ENCODE assay signal across 22 mouse cellular contexts in genomic region chr3:86017484-86017883, GRCm38 (mm10). TPM values are rescaled to one million over a fixed set of nuclear protein-coding genes. Genes with fewer than 3 reads are reported as not detected.
DNase-seq lines count a peak whose midpoint lies in the region; ATAC-seq lines count a peak whose summit lies in the region.
"Had no signal": no experiment of that assay in that cellular context is flagged by ENCODE, and none has a peak within 500 bp of the region (broad histone marks: within the 10 kb centered on the region; RNA-seq: fewer than 3 reads in every experiment).

No protein-coding gene starts in this region.

- H3K4me1 ChIP-seq in forebrain, embryonic 15.5 days = no peaks in the 10 kb centered on the region
- H3K4me1 ChIP-seq: kidney, embryonic 15.5 days; limb, embryonic 15.5 days; neural tube, embryonic 13.5 days had no signal

- 52% methylated on average over 8 of the region's 8 CpGs for WGBS in forebrain, embryonic 15.5 days

- no peak overlapping the region for H3K4me2 ChIP-seq in forebrain, embryonic 15.5 days (replicated peaks)
- H3K4me2 ChIP-seq: kidney, embryonic 15.5 days; limb, embryonic 15.5 days; neural tube, embryonic 13.5 days had no signal

- peak; percentile 89 for ATAC-seq in forebrain, embryonic 15.5 days (replicated peaks)
- ATAC-seq: midbrain, embryonic 16.5 days had no signal

- no peaks in the 10 kb centered on the region for H3K36me3 ChIP-seq in forebrain, embryonic 15.5 days
- H3K36me3 ChIP-seq: G1E; kidney, embryonic 15.5 days; limb, embryonic 15.5 days; neural tube, embryonic 13.5 days had no signal

- no peak overlapping the region for H3K4me3 ChIP-seq in forebrain, embryonic 15.5 days
- H3K4me3 ChIP-seq: gastrocnemius, adult 2 months; kidney, embryonic 15.5 days; limb, embryonic 15.5 days; neural tube, embryonic 13.5 days had no signal

- no peaks in the 10 kb centered on the region for H3K9me3 ChIP-seq in forebrain, embryonic 15.5 days
- H3K9me3 ChIP-seq: G1E; kidney, embryonic 15.5 days; limb, embryonic 15.5 days; neural tube, embryonic 13.5 days had no signal

- H3K9ac ChIP-seq in forebrain, embryonic 15.5 days (replicated peaks) = no peak overlapping the region
- H3K9ac ChIP-seq: kidney, embryonic 15.5 days; limb, embryonic 15.5 days; neural tube, embryonic 13.5 days had no signal

- DNase-seq in frontal cortex, postnatal 36 days (ENCODE audit: low spot score in 2 of 2) = peak; percentile 28 to 48
- no peak for DNase-seq in frontal cortex, postnatal 14 days (ENCODE audit: low spot score in 2 of 2)
- DNase-seq in layer of hippocampus, adult 11-12 months (ENCODE audit: low spot score) = peak; percentile 31
- DNase-seq in layer of hippocampus, postnatal 25 days (ENCODE audit: extremely low spot score in 1 of 2, low spot score in 1 of 2) = no peak
- DNase-seq in right cerebral cortex, postnatal 10 days (ENCODE audit: low spot score in 2 of 2) = peak; percentile 44 to 64
- no peak for DNase-seq in adrenal gland, adult 2 months
- DNase-seq: adrenal gland, postnatal 36 days; cerebellum, adult 11 months; gastrocnemius, adult 2 months; heart, postnatal 14 days; lung, adult 2 months; thymus, adult 2 months had no signal

- H3K27me3 ChIP-seq in forebrain, embryonic 15.5 days = no peaks in the 10 kb centered on the region
- H3K27me3 ChIP-seq: kidney, embryonic 15.5 days; limb, embryonic 15.5 days; neural tube, embryonic 13.5 days had no signal

- H3K27ac ChIP-seq in forebrain, embryonic 15.5 days (replicated peaks) = no peak overlapping the region
- H3K27ac ChIP-seq: gastrocnemius, adult 2 months; kidney, embryonic 15.5 days; limb, embryonic 15.5 days; neural tube, embryonic 13.5 days had no signal

RNA-seq across cellular contexts. Expression of gene Prss48, which starts 15.2 kb away (rescaled TPM):
- total RNA-seq in layer of hippocampus, postnatal 25 days (2021) = not detected
- not detected in 2 replicates for polyA plus RNA-seq in forebrain, embryonic 15.5 days (2015; fragmentation: Nextera tagmentation; extraction: Ambion mirVana)
- total RNA-seq in adrenal gland, adult 2 months (2021) = not detected
- not detected in 2 replicates for polyA plus RNA-seq in adrenal gland, adult 2 months (2012; rRNA removed)
- total RNA-seq: adrenal gland, postnatal 36 days; G1E; gastrocnemius, adult 2 months; heart, postnatal 14 days; layer of hippocampus, postnatal 14 days; megakaryocyte, adult 5-6 weeks had no signal
- polyA plus RNA-seq: cortical plate, adult 2 months; embryonic facial prominence, embryonic 14.5 days; G1E; limb, embryonic 15.5 days; lung, adult 2 months; midbrain, embryonic 16.5 days; neural tube, embryonic 13.5 days; thymus, adult 2 months had no signal

RNA-seq across cellular contexts. Expression of gene Sh3d19, which starts 46.6 kb away (rescaled TPM):
- 10 to 100 TPM; 22.6 to 26.3 TPM for total RNA-seq in layer of hippocampus, postnatal 25 days (2021)
- polyA plus RNA-seq in forebrain, embryonic 15.5 days (2015; fragmentation: Nextera tagmentation; extraction: Ambion mirVana) = 8.7 and 9.6 TPM in 2 replicates
- total RNA-seq in adrenal gland, adult 2 months (2021) = 10 to 100 TPM; 14.5 to 26.8 TPM
- polyA plus RNA-seq in adrenal gland, adult 2 months (2012; rRNA removed) = 19.1 and 20.4 TPM in 2 replicates

Comparison
In these comparisons a context has a peak if more than half of its experiments do, and no peak if none do; other contexts are left out.
1. DNase-seq: peak in frontal cortex, postnatal 36 days (2 of 2), layer of hippocampus, adult 11-12 months (single experiment) and right cerebral cortex, postnatal 10 days (2 of 2); none in frontal cortex, postnatal 14 days (0 of 2), layer of hippocampus, postnatal 25 days (0 of 2) and adrenal gland, adult 2 months (single experiment).